Mouse (Mus musculus): ENCODE results near the gene Gif.

Gif gene

DNA sequence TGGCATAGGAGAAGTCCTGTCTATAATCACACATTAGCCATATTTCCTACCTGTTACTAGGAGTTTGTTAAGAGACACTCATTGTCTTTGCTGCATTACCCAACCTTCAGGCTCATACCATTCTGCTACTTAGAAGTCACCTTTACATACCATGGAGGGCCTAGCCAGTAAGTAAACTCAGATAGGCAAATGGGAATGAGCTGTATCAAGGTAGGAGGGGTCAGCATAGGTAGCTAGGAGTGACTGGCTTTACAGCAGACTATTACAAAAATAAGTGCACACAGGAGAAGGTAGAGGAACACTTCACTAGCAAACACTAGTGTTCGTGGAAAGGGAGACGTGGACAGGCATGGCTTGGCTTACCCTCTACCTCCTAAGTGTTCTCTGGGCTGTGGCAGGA is at the start of gene Gif:
Gif (plus strand) TSS at position 257 of the 400 bp plus-strand sequence.
- no peak for DNase-seq (ENCODE audit: low read depth)

DNA sequence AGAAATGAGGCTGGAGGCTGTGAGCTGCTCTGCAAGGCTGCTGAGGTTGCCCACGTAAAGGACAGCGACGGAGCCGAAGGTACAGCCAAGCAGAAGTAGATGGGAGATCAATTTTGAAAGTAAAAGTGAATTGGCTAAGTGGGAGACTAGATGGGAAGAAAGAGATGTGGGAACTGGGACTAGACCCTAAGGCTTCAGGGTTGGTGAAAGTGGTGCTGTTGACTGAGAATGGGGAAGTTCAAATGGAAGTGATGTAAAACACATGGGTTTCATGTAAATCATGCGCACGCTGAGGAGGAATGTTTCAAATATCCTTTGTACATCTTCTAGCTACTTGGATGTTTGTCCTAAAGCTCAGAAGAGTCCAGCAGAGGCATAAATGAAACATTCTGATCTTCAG is 49.0 kb upstream of the Gif start:
- DNase-seq (ENCODE audit: low read depth) = no peak

DNA sequence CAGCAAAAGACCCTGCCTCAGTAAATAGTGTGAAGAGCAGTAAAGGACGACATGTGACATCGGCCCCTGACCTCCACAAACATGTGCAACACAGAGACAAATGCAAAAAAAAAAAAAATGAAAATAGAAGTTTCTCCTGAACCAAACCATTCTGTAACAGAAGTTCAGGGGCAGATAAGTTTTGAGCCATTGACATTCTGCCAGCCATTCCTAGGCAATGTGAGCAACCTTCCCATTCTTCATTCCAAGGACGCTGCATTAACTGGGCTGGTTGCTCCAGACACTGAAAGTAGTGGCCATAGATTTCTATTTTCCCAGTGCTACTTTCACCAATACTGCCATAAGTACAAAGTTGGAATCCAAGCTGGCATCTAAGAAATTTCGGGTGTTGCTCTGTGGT is 34.9 kb upstream of the Gif start:
- no peak for DNase-seq (ENCODE audit: low read depth)

DNA sequence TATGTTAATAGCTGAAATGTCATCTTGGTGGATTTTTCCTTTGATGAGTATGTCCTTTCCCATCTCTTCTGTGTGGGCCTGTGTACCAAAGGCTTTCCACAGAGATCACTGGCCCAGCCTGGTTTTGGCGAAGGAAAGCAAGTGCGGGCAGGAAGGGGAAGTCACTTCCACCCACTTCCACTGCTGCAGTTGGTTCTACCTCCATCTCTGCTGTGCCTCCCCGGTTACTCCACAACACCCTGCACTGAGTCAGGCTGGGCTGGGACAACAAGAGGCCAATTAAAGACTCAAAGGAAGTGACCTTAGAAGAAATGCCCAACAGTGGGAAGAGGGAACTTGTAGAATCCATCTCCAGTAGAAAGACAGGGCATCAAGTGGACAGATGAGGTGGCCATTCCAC is 27.3 kb upstream of the Gif start:
- no peak for DNase-seq (ENCODE audit: low read depth)

DNA sequence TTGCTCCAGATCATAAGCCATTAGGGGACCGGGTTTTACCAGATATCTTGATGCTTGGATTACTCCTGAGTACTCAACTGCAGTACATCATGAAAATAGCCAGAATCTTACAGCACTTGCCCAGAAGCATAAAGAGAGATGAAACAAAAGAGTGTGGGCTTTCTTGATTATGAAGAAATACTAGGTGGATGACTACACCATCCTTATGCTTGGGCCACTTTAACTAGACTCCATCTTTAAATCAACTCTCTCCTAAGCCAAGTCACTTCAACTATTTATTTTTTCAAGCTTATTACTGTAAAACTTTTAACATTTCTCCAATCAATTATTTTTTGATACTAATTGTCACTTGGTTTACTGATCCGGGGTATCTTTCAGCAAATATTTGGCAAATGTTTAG is 23.5 kb upstream of the Gif start:
- DNase-seq (ENCODE audit: low read depth) = no peak

DNA sequence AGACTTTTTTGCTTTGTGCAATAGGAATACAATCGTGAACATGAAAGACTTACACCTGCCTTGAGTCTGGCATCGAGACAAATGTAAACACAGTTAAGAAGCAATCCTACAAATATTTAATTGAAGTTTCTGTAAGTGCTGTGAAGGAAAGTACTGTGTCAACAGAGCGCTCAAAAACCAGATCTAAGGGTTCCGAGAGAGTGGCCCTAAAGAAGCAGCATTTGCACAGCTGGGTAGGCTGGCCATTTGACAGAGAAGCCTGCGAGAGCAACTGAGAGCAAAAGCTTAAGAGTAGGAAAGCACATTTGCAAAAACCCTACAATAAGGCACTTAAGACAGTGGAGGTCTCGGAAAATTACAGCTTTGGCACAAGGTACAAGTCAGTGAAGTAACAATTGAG is 23.1 kb upstream of the Gif start:
- DNase-seq (ENCODE audit: low read depth) = no peak

DNA sequence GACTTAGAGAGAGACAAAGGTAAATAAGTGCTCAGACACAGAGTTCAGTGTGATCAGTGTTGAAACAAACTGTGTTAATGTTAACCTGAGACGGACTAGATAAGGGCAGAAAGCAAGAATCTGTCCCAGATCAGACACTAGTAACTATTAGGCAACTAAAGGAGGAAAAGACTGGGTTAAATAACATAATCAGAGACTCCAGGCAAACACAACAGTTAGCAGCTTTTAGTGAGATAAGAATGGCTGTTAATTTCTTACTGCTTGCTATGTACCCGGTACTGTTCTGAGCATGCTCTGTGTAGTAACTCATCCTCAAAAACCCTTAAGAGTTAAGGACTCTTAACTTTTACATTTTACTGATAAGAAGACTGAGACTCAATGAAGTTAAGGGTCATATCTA is 21.4 kb upstream of the Gif start:
- no peak for DNase-seq (ENCODE audit: low read depth)

DNA sequence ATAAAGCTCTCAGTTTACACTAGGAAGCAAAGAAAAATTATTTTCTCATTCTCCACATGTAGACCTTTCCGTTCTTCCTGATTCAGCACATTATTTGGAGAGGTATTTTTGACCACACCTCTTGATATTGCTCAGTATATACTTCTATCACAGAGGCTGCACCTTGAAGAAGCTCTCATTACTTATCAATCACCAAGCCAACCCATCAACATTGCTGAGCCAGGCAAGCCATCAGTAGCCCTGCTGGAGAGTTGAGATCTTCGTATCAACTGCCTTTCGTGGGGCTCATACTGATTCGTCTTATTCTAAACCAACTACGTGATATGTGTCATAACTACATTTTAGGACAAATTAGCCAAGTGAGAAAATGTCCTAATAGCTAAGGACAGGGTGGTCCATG is 20.1 kb upstream of the Gif start:
- no peak for DNase-seq (ENCODE audit: low read depth)

DNA sequence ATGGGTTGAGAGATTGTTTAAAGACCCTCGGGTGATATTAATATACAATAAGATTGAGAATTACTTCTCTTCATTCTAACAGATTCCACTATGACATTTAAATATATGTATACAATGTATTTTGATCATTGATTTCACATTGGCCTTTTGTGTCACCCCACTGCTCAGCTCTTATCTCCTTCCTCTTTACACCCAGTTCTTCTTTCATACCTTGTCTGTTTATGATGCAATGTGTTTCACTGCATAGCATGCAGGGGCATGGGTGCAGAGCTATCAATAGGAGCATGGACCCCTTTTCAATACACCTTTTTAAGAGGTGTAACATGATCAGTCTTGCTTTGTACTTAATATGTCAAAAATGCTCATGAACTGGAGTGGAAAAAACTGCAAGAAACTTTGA is 17.1 kb upstream of the Gif start:
- DNase-seq (ENCODE audit: low read depth) = no peak

DNA sequence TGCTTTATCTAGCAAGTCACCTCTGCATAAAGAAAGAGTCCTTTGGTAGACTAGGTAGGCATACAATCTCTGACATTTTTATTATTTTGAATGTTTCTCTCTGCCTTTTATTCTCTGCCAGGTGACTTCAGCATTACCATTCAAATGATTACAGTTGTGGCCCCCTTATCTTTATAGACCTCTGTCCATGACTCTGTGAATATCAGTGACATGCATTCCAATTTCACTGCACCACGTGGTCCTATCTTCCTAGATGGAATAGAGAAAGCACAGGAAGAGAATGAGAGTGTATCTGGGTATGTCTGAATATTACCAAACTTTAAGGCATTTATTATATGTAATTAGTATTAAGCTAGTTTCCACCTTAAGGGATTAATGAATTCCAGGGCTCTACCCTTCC is 10.9 kb upstream of the Gif start:
- DNase-seq (ENCODE audit: low read depth) = no peak

DNA sequence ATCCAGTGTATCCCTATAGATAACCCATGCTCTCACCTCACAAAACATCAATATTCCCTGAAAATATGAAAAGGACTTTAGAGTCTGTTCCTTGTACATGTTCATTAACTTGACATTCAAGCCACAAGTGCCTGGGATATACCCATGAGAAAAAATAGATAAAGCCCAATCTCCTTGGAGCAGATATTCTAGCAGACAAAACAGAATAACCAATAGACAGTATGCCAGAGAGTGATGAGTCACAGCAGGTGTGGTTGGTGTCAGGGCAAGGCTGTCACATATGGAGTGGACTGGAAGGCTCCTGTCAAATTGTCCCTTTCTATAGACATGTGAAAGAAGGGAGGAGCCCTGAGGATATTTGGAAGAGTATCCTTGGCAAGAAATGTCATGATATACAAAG is 1.7 kb upstream of the Gif start:
- DNase-seq (ENCODE audit: low read depth) = no peak

DNA sequence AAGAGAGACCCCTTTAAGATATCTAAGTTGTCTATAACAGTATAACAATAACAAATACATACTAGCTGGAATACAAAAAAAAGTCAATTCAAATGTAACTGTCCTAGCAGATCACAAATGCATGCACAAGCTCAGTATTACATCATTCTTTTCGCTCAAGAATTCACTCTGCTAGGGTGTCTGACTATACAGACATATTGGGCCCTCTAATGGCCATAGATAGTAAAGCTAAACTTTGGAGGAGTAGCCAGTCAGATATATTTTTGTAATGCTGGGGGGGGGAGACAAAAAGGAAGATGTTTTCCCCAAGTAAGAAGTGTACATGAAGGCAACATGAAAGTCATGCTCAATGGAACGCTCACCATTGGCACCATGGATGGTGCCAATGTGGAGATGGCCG is 17.7 kb downstream of the Gif start:
- no peak for DNase-seq (ENCODE audit: low read depth)

DNA sequence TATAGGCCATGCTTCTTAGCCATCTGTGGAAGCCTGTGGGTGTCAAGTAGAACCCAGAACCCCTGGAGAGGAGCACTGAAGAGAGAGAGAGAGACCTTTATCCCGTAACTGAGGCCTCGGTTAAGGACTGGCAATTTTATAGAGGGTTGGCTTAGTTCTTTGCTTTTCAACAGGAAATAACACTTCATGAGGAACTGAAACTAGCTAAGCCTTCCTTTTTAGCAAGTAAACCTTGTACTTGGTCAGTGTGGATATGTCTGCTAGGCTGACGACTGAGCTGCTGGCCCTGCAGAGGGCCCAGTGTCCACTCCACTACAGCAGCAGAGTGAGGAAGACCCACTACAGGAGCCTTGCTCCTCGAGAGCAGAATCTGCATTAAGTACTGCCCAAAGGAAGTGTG is 19.1 kb downstream of the Gif start:
- no peak for DNase-seq (ENCODE audit: low read depth)

DNA sequence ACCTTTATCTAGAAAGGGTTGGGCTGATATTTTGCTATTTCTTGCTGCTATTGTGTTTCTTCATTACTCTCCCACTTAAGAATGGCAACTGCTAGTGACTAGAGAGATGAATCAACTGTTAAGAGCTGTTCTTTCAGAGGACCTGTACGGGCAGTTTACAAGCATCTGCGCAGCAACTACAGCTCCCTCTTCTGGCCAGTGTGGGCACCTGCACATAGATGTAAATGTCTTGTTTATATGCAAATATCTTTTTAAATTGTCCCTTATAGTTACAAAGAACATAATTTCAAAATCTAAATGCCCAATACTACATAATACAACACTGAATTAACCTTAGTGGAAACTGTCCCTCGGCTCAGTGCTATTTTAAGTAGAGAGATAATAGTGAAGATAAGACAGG is 20.8 kb downstream of the Gif start:
- peak; percentile 83 for DNase-seq (ENCODE audit: low read depth)

DNA sequence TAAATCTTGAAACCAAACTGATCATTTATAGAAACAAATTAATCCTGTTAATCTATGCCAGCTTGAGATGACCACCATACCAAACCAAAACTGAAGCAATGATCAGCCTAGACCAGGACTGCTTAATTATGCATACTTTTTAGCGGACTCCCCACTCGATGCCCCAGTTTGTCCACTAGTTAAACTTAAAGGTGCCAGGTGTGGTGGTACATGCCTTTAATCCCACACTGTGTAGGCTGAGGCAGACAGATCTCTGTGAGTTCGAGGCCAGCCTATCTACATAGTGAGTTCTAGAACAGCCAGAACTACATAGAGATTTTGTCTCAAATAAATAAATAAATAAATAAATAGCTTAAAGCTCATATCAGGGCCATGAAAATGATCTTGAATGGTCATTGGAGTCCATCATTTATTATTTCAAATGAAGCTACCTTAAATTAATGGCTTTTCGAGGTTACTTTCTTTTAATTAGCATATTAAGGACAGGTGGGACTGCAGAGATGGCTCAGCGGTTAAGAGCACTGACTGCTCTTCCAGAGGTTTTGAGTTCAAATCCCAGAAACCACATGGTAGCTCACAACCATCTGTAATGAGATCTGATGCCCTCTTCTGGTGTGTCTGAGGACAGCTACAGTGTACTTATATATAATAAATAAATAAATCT is 22.0 kb downstream of the Gif start:
- DNase-seq (ENCODE audit: low read depth) = no peak

DNA sequence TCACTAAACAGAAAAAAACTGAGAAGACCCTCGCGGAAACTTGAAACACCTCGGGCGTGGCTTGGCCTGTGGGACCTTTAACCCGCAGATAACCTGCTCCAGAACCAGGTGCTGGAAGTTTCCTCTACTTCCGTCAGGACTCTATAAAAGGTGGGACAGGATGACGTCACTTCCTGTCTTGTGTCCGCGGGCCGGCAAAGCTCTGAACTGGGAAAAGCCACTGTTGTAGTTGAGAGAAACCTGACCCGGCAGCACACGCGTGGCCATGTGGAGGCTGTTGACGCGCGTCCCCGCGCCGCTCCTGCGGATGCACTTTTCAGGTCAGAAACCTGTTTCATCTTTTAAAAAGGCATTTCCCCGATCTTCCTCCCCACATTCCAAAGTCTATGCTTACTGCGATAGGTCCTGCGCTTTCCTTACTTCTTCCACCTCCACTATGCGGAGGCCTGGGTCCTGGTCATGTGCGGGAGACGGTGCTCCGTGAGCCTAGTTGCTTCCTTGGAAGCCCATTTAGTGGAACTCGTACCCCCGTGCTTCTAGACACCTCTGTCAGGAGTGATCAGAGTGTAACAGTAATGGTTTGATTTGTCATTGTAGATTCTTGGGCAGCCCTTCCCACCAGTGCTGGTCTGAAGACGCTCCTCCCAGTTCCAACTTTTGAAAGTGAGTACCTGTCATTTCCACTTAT is 23.0 kb downstream of the Gif start, which contains the start of gene Mrpl16:
Mrpl16 (plus strand) TSS at position 187 of the 688 bp plus-strand sequence.
- peak; percentile 95 for DNase-seq (ENCODE audit: low read depth)

DNA sequence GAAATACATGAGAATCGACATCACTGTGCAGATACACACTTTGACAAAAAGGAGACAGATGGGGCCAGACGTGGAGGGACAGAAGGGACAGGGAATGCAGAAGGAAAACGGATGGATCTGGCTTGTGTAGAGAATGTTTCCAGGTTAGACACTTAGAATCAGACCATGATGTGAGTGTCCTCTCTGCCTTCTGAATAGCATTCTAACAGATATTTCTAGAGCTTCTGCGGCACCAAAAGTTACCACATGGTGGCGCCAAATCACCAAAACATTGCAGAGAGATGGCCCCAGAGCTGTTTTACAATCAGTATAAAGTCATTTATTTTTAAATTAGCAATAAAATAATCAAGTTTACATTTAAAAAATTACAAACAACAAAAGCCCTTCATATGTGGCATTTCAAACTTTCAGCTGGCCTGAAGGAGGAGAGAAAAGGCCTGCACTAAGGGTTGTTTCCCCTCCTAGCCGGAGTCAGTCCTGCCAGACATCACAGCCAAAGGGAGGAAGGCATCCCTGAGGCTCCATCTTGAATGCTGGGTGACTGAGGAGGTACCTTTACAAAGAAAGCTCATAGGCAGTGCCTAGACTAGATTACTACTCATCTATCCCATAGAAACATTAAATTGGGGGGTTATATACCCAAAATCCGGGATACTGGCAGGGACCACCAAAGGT is 30.0 kb downstream of the Gif start:
- peak; percentile 57 for DNase-seq (ENCODE audit: low read depth)

DNA sequence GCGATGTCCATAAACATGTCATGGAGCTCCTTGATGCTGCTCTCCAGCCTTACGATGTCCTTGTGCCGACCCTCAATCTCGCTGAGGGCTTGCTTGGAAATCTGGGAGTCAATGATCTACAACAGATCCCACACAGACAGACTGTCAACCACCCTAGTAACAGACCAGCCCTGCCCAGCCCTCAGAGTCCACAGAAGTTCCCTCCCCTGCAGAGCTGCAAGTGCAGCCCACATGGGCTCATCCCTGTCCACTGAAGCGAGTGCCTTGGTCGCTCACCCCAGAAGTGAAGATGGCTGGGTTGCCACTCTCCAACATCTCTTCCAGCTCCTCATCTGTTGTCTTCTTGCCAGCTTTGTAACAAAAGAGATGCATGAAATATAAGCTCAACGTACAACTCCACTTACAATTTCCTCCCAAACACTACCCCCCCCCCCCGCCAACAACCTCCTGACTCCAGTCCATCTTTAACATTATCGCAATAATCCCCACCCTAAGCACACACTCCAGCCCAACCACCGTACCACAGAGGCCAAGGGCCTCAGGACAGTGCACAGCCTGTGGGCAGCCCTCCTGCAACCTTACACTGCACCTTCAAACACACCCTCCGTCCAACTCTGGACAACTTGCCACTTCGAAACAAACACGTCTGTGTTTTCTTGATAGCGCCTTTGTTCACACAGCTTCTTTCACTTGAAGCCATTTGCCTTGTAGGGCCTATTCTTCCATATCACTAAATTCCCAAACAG is 38.2 kb downstream of the Gif start:
- no peak for DNase-seq (ENCODE audit: low read depth)

DNA sequence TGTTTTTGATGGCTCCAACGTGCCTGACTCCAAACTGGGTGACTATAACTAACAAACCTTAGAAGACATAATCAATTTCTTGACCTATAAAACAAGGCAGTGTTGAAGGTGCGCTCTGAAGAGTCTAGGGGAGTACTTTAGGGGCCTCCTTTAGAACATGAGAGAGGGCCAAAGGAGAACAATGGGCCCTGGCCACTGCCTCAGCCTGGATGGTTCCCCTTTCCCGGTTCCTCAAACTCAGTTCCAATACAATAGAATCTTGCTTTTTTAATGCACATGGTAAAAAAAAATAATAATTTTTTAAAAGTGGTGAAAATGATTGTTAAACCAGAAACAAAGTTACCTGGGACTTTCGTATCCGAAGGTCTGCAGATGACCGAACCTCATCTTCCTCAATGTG is 40.5 kb downstream of the Gif start:
- no peak for DNase-seq (ENCODE audit: low read depth)

DNA sequence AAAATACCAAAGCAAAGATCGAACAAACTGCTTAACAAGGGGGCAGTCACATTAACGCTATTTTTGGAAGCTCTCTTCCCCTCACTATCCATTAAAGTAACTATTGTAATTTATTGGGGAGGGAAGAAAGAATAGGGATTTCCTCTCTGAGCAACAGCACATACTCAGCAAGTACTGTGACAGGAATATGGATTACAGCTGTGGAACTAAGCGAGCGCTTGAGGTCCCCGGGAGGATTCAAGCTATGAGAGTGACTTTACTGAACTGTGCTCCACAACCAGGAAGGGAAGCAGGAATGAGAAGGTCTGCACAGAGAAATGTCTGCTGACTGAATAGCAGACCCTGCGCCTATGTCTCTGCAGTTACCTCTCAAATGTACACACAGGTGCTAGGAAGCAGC is 41.5 kb downstream of the Gif start:
- DNase-seq (ENCODE audit: low read depth) = no peak

DNA sequence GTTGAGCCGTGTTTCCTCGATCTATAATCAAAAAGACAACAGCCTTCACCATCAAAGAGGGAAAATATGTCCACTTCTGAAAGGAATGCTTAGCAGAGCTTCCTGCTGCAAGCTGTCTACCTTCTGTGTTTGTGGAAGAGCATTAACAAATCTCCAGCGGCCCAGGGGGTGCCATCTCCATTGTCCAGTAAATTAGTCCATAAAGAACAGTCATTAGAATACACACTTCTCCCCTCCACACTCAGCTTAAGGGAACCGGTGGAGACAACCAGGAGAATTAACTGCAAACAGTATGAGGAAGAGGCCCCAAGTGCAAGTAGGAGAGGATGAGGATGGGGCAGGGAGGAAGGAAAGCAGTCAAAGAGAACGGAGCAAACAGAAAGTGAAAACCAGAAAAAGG is 44.5 kb downstream of the Gif start:
- no peak for DNase-seq (ENCODE audit: low read depth)

DNA sequence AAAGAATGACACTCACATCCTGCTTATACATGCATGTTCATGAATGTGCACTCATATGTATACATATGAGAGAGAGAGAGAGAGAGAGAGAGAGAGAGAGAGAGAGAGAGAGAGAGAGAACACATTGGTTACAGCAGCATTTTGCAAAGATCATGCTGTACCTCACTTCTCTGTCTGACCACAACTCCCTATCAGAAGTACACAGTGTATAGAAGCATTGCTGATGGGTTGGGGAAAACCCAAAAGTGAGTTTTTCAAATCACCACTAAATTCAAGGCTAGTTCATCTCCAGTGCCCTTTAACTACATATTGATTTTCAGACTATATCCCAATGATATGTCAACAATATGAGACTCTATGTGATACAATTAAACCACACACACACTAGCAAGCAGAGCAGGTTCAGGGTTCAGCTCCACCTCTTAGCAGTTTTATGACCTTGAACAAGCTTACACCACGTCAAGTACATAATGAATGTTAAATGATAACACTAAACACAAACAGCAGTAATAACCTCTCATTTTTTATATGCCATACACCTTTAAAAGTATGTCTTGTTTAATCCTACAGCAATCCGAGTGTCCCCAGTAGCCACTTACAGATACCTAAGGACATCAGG is 46.5 kb downstream of the Gif start:
- DNase-seq (ENCODE audit: low read depth) = no peak
